Mouse (Mus musculus): ENCODE results near the gene Rexo1.
"Not testable (repeated sequence)": the region's sequence is repeated elsewhere in the genome, so short reads cannot be mapped to it uniquely, and the experiment has no call there.

The Rexo1 gene

DNA sequence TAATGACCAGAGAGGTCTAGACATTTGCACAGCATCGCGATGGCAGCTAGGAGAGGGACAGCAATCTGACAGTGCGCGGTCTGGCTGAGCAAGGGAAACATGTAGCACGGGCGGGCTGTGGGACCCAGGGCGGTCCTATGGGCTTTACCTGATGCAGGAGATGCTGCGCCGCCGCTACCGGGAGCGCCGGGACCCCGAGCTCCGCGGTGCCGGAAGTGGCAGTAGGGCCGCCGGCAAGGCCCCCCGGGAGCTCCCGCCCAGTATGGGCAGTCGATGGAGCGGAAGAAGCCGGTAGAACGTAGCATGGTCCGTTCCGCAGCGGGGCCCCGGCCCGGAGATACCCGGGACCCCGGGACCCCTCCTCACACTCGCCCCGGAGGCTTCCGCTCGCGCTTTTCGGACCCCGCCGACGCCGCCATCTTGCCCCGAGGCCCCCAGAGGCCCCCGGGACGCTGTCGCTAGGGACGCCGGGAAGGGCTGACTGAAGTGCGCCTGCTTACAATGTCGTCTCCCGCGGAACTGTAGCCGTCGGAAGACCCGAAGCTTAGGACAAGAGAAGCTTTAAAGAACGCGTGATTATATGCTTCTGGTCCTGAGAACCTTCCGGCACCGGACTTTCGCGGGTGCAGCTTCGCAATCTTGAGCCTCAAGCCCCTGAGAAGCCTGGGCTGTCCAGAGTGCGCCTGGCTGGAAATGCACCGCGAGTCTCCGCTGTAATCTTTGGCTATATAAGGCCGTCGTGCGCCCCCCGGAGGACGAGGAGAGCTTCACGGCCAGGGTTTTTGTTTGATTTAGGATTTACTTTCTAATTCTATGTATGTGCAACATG lies at the start of gene Rexo1:
Gene Rexo1, minus strand, starts transcription at position 445 of the 829 bp plus-strand sequence.
- peak; percentile 94 to 97 for DNase-seq (ENCODE audit: low spot score in 2 of 2)

DNA sequence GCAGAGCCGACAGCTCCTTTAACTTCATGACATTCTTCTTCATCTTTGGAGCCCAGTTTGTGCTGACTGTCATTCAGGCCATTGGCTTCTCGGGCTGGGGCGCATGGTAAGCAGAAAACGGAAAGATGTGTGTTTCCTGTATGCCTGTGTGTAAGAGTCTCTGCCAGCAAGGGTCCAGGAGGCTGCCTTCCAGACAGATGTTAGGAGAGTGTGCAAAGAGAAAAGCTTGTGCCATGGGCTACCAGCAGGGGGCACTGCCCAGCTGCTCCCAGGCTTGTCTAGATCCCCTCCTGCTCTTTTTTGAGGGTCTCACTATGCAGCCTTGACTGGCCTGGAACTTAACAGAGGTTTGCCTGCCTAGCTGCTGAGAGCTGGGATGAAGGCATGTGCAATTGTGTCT lies 49.7 kb upstream of the Rexo1 start:
- peak; percentile 65 to 88 for DNase-seq (ENCODE audit: low spot score in 2 of 2)

DNA sequence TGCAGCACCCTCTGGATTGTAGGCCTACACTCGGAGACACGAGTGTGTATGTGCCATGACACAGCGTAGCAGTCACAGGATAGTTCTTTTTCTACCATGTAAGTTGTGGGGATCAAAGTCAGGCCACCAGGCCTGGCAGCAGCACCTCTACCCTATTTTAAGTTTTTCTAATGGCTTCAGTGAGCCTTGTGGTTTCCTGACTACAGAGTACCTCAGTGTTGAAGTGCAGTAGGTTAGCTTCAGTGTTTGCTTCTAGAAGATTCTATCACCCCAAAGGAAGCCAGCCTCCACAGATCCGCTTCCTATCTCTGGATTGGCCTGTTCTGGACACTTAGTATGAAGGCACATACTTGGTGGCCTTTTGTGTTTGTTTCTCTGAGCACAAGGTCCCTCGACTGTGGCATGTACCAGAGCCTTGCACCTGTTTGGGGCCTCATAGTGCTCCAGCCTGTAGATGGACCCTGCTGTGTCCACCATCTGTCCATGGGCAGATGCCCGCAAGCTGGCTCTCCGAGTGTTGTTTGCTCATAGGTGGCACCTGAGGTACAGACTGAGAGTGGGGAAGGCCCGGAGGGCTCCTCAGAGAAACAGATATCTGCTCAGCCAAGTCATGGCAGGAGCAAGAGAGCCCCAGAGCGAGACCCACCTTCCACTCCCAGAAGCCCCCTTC lies 48.9 kb upstream of the Rexo1 start:
- DNase-seq (ENCODE audit: low spot score in 2 of 2), result no peak

DNA sequence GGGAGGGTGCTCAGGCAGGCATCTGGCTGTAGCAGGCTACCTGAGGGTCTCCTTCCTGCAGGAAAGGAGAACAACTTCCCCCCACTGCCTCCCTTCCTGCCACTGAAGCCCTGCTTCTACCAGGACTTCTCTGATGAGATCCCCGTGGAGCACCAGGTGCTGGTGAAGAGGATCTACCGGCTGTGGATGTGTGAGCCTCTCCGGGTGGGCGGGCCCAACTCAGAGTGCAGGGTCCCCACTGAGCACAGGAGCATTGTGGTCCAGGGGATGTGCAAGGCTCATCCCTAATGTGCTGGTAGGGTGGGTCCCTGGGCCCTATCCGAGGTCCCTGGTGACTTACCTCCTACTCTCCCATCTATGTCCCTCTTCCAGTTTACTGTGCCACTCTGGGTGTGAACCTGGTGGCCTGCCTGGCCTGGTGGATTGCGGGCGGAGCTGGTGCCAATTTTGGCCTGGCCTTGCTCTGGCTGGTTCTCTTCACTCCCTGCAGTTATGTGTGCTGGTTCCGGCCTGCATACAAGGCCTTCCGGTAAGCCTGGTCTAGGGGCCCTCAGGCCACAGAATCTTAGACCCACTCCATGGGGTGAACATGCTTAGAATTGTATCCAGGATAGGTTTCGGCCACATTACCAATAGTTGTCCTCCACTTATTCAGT lies 48.0 kb upstream of the Rexo1 start:
- DNase-seq (ENCODE audit: low spot score in 2 of 2), result peak in 1 of 2 experiments; percentile 61

DNA sequence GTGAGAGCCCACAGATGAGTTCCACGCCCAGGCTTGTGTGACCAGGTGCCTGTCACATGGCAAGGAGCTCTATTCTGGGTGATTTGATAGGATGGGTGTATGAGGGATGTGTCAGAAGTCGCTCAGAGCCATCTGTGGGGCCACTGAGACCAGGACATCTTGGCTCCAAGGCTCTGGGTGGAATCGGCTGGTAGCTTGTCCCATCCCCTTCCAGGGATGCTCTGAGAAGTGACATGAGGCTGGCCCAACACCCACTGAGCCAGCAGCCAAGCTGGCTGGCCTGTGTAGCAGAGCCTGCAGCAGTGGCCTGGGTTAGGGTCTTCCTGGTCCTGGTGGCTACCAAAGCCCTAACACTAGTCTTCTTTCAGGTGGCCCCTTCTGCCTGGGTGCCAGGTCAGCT lies 47.1 kb upstream of the Rexo1 start:
- peak in 1 of 2 experiments; percentile 61 for DNase-seq (ENCODE audit: low spot score in 2 of 2)

DNA sequence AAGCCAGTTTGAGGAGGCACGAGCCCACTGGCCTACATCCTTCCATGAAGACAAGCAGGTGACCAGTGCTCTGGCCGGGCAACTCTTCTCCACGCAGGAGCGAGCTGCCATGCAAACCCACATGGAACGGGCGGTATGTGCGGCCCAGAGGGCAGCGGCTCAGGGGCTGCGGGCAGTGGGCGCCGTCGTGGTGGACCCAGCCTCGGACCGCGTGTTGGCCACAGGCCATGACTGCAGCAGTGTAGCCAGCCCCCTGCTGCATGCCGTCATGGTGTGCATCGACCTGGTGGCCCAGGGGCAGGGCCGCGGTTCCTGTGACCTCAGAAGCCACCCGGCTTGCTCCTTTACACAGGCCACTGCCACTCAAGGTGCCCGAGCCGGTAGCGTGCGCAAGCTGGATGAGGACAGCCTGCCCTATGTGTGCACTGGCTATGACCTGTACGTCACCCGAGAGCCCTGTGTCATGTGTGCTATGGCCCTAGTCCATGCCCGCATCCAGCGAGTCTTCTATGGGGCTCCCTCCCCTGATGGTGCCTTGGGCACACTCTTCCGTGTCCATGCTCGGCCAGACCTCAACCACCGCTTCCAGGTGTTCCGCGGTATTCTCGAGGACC lies 45.5 kb upstream of the Rexo1 start:
- DNase-seq (ENCODE audit: low spot score in 2 of 2), result peak in 1 of 2 experiments; percentile 61

DNA sequence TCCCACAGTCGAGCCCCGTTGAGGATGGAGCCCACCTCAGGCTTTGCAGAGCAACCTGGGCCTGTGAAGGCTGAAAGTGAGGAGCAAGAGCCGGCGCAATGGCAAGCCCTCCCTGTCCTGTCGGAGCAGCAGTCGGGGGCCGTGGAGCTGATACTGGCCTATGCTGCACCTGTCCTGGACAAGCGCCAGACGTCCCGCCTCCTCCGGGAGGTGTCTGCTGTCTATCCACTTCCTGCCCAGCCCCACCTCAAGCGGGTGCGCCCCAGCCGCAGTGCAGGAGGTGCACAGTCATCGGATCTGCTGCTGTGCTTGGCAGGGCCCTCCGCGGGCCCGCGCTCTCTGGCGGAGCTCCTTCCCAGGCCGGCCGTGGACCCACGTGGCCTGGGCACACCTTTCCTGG lies 44.9 kb upstream of the Rexo1 start:
- DNase-seq (ENCODE audit: low spot score in 2 of 2), result no peak

DNA sequence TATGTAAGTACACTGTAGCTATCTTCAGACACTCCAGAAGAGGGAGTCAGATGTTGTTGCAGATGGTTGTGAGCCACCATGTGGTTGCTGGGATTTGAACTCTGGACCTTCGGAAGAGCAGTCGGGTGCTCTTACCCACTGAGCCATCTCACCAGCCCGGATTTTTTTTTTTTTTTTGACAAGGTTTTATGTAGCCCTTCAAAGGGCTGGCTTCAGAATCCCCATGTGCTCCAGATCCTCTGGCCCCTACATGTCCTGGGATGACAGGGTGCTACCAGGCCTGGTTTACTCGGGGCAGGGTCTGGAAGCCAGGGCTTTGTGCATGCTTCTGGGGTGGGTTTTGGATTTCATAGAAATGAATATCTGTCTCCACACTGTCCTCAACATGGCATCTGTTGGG lies 44.4 kb upstream of the Rexo1 start, which contains the start of gene Gm49322:
Gene Gm49322, plus strand, starts transcription at position 301 of the 400 bp plus-strand sequence.
- not testable (repeated sequence) for DNase-seq (ENCODE audit: low spot score in 2 of 2)

DNA sequence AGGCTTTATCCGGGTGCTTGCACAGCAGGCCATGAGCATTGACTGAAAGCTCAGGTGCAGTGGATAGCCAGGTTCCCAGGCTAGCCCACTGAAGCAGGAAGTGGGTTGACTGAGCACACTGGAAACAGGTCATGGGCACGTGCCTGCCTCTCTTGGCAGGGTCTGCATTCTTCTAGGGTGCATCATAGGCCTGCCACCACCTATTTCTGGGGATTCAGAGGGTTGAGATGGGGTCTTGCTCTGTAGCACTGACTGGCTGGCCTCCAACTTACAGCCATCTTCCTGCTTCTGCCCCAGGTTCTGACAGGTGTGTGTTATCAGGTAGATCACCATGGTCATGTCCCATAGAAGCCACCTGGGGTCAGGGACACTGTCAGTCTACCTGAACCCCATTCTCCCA lies 43.6 kb upstream of the Rexo1 start:
- DNase-seq (ENCODE audit: low spot score in 2 of 2), result peak in 1 of 2 experiments; percentile 60

DNA sequence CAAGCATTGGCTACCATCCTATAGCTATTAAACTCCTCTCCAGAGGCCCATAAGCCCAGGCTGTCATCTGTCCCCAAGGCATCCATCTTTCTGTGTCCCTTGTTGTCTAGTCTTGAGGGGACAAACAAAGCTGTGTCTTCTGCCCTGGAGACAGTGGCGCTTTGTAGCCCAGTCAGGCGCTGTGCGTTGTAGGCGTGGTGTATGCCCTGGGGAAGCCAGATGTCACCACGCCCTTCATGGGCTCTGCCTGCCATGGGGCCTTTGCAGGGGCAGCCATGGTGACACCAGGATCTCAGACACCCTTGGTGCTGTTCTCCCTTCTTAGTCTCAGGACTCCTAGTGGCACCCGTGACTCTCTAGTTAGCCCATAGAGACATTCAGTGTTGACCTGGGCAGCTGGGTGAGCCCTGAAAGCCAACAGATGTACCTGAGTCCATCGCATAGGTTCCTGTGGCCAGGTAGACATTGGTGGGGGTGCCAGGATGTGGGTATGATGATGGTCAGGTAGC lies 42.7 kb upstream of the Rexo1 start:
- DNase-seq (ENCODE audit: low spot score in 2 of 2), result peak; percentile 81 to 88

DNA sequence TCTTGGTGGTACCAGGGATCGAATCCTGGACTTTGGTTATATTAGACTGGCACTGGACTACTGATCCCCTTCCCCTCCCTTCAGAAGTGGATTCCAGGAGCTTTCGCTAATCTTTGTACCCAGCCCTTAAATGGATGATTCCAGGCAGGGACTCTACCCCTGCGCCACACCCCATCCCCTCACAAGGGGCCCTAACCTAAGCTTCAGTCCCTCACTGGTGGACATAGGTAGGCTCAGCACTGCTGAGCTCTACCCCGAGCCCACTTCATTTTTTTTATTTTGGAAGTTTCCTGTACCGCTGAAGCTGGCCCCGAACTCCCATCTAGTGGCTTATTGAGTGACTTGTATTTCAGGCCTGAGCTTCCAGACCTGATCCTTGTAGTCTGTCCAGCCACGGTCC lies 42.0 kb upstream of the Rexo1 start:
- peak in 1 of 2 experiments; percentile 62 for DNase-seq (ENCODE audit: low spot score in 2 of 2)

DNA sequence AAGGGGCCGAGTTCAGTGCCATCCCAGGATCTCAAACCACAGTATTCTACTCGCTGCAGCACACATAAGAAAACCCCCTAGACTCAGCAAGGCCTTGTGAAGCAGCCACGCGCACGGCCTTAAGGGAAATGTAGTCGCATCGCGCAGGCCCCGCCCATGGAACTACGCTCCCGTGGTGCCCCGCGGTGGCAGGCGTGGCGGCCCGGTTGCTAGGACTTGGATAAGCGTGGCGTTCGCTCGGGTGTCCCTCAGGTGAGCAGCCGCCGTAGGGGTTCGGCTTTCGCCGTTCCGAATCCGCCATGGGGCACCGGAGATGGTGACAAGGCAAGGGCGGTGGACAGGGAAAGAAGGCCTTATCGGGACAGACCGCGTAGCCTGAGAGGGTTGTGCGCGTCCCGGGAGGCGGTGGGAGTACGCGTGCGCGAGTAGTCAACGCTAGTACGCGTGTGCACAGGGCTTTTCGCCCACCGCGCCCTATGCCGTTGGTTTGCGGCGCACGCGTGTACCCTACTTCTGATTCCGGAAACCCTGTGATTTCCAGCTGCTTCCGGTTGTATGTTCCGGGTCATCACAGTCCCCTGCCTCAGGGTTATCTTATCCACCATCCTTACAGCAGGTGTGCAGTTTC lies 41.5 kb upstream of the Rexo1 start, which contains the start of the genes Scamp4 and Adat3:
Gene Scamp4, plus strand, starts transcription at position 175 of the 628 bp plus-strand sequence.
Gene Adat3, plus strand, starts transcription at position 183 of the 628 bp plus-strand sequence.
- peak; percentile 92 to 96 for DNase-seq (ENCODE audit: low spot score in 2 of 2)

DNA sequence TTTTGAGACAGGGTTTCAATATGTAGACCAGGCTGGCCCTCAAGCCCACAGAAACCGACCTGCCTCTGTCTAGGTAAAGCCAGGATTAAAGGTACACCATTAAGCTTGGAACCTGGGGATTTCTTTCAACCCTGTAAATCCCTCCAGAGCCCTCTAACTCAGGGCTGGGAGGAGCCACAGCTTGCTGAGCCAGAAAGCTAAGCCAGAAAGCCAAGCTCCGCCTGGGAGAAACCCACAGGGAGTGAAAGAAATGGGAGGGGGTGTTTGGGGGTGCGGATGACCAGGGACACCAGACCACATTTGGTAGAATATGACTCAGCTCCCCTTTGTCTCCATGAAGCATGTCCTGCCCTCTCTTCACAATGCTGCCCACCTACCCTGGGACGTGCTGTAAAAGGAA lies 35.0 kb upstream of the Rexo1 start:
- no peak for DNase-seq (ENCODE audit: low spot score in 2 of 2)

DNA sequence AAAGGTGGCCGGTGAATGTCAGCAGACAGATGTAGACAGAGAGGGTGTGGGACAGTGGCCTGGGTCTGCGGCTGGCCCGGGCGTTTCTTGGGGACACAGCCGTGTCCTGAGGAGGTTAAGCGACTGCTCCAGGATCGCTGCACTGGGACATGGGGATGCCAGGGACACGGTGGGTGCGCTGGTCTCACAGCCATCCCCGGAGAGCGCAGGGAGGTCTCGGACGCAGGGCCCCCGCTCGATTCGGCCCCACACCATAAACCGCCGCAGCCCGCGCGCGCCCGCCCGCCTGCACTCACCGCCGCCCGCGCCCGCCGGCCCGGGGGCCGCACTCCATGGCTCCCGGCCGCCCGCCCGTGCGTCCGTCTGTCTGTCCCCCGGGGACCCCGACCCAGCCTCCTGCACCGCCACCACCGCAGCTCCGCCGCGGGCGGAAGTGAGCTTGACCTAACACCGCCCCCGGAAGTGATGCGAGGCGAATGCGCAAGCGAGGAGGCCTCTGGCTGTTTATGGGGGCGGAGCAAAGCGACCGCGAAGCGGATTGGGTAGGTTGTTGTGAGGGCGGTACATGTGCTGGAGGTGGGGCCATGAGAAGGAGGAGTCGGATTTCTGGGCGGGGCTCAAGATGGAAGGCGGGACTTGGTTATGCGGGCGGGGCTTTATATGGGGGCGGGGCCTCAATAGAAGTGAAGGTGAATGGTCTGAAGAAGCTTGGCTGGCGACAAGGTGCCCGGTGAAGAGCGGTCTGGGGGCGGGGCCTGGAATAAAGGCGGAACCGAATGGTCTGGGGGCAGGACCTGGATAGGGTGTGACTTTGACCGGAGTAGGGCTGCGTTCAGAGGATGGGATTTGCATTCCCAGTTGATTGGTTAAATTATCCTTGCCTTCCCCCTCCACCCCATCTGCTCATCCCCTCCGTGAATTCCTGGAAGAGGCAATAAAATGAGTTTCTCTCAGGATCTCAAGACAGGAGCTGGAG lies 28.8 kb upstream of the Rexo1 start, which contains the start of gene Abhd17a:
Gene Abhd17a, minus strand, starts transcription at position 463 of the 976 bp plus-strand sequence.
- DNase-seq (ENCODE audit: low spot score in 2 of 2), result peak; percentile 97

DNA sequence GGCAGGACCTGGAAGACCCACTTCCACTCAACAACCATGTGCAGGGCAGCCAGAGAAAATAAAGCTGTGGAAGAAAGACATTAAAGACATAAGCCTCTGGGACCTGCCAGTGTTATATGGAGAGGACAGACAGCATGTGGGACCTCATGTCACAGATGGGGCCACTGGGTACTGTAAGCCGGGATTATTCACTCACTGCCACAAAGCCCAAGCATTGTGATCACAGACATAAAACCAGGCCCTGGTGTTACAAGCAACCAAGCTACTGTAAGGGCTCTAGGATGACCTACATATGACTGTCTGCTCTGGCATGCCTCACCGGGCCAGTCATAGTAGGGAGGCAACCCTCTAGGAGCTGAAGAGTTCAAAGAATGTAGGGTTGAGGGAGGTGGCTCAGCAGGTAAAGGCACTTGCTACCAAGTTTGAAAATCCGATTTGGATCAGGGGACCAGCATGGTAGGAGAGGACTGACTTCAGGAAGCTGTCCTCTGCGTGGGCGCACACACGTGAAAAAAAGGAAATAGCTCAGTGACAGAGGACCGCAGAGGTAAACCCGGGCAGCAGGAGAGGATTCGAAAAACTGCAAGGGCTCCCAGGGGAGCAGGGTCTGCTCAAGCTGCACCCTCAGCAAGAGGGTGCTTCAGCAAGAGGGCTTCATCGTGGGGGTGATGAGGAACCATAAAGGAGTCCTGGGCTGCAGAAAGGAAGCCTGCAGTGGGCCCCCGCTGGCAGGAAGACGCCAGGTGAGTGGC lies 27.9 kb upstream of the Rexo1 start:
- peak; percentile 60 to 82 for DNase-seq (ENCODE audit: low spot score in 2 of 2)

DNA sequence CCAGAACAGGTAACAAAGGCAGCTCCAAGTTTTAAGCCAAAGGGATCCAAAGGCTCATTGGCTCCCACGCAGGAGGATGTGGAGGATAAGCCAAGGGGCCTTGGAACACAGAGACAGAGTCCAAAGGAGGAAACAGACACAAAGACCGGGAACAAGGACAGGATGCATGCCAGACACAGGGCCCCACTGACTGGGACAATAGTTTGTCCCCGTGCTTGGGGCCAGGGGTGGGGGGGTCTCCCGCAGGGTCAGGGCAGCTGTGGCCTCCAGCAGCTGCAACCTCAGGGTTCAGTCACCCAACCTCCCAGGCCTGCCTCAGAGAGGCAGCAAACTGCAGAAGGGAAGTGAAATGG lies 25.9 kb upstream of the Rexo1 start:
- no peak for DNase-seq (ENCODE audit: low spot score in 2 of 2)

DNA sequence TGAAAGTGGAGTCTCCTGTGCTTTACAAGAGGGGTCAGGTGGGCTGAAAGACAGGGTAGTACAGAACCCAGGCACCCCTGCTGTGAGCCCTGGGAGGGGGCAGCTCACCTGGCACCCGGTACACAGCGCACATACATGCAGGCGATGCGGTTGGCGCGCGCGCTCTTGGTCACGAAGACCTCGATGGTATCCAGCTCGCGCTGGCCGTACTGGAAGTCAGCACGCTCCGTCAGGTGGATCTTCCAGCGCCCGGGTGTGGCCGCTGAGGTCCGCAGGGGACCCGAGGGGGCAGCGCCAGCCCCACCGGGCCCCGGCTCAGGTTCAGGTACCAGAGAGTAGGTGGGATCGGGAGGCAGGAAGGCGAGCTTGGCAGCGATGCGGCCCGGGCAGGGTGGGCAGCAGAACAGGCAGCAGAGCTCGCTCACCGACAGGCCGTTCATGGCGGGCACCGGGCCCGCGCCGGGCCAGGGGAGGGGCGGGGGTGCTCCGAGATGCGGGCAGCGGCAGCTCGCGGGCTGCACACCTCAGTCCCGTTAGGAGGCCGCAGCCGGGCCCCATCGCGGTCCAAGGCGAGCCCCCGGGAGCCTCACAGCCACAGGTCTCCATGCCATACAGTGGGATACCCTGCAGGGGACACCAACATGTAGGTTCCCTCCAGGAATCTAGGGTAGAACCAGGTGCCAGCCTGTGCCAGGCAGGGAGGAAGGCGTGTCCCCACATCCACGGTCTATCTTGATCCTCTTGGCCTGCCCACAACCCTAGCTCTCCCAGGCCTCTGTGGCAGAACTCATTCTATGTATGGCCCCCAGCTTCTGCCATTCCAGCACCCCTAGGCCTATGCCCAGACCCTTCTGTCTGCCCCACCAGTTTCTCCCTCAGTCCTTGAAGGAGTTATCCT lies 25.3 kb upstream of the Rexo1 start:
- peak in 1 of 2 experiments; percentile 65 for DNase-seq (ENCODE audit: low spot score in 2 of 2)

DNA sequence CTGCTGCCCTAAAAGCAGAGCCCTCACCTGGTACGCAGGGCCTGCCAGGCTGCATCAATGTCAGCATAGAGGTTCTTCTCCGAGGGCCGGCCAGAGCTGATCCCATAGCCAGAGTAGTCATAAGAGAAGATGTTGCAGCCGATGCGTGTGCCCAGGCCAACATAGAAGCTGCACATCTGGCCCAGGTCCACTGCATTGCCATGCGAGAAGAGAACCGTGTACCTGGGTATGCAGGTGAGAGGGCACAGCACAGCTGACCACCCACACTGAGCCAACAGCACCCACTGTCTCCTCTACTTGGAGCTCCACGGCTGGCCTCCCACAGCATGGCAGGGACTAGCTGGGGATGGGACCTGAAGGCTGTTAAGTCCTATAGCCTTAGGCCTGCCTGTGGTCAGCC lies 24.2 kb upstream of the Rexo1 start:
- DNase-seq (ENCODE audit: low spot score in 2 of 2), result peak in 1 of 2 experiments; percentile 61
